Mouse (Mus musculus): Measurements from ENCODE around the gene Psg29.

Psg29 gene

DNA sequence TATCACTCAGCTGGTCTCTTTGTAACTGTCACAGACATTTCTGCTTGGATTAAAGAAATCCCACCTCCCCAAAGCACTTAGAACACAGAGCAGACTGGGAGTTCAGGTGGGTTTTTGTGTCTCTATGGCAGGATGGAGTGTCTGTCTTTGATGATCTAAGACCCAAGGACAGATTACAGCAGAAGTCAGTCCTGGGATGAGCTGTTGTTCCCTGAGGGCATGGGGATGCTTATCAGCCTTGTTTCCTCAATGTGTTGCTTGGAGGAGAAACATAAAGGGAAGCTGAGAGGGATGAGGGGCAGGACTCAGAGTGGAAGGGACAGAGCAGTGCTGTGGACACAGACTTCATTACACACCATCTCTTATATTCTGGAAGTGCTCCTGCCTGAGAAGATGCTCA is at the start of gene Psg29:
Gene Psg29, plus strand, starts transcription at position 301 of the 400 bp plus-strand sequence.
- no peak for DNase-seq

DNA sequence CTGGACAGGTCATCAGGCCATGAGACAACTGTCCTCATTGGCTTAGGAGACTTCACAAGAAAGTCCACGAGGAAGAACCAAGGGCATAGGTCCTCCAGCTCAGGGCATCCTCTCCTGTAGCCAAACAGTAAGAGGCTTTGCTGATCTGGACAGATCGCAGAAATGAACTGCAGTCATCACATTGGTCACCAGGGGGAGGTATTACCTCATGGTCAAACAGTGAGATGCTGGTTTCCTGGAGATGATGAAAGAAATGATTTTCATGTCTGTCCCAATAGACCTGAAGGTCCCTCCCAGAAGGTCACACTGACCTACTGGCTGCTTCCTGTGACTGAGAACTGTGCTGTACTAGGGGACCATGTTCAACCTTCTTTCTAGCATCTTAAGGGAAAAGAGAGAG is 47.6 kb upstream of the Psg29 start:
- DNase-seq = peak; percentile 68

DNA sequence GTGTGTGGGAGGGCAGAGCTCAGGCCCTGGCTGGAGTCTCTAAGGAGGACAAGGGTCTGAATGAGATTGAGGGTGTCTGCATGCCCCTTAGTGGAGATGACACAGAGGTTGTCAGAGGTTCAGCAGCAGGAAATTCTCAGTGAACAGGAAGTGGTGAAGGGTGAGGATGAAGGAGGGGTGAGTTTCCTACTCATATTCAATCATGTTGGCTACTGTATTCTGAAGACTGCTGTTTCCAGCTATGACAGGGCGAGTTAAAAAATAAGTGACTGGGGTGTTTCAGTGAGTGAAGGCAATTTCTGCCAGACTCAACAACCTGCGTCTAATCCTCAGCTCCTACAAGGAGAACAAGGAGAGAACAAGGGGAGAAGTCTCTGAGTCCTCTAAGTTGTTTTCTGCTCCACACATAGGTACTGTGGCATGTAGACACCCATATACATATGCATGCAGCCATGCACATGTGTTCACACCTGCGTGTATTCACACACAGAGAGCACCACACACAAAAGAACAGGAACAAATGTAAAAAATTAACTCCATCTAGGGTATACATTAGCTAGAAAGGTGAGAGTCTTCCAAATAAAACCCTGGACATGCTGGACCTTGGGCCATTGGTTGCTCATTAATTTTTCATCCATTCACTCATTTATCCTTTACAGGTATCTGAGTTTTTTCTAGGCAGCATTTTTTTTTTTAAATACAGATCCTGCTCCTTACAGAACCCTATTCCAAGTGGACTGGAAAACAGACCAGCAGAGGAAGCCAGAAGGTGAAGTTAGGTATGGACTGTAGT is 46.2 kb upstream of the Psg29 start:
- no peak for DNase-seq

DNA sequence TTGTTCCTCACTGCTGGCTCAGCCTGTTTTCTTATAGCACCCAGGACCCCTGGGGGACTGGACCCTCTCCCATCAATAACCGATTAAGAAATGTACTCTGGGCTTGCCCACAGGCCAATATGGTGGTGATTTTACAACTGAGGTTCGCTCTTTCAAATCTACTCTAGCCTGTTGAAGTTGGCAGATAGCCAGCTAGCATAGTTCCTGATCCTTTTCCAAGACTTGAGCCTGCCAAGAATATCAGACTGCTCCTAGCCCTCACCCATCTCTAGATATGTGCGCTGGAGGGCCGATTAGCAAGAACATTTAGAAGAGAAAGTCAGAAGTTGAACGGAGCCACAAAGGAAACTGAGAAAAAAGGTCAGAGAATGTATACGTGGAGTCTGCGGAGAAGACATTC is 44.3 kb upstream of the Psg29 start:
- DNase-seq = no peak

DNA sequence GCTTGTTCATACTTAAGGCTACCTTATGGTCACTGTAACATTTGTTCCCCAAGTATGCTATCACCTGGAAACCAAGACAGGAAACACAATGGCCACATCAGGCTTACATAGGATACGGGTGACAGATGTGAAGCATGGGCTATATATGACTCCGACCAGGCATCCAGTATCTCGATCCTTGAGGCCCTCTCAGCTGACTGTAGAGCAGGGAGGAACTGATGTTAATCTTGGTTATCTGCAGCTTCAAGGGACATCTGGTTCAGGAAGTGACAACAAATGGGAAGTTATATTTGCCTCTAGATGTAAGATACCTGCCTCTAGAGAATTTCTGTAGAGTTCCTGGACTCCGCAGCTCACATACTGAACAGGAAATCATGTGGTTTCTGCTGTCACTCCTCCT is 31.4 kb upstream of the Psg29 start:
- DNase-seq = no peak

DNA sequence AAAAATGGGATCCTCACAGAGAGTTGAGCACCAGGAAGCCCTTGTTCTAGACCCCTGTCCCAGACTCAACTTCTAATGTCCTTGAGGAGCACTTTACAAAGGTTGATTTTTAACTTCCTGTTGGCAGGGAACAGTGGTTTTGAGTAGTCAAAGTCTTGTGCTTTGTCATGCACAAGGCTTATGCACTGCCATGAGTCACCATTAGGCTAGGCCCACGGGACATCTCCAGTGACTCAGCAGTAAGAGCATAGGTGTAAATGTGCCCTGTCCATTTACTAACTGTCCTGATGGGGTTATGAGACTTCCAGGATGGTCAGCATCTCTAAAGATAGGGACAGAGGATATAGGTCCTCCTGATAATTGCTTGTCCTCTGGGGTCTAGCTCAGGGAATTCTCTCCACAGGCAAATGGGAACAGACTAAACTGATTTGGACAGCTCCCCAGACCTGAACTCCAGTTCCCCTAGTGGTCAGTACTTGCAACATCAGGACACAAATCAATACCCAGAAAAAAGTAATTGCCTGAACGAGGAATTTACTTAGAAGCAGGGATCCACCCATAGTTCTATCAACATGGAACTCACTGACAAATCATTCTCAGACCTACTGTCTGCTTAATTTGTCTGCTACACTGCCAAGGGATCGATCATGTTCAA is 2.4 kb downstream of the Psg29 start:
- no peak for DNase-seq
